ENCODE assay signal across 8 mouse cellular contexts in genomic region chrX:10991871-10992210, GRCm38 (mm10).
DNase-seq lines count a peak whose midpoint lies in the region; ATAC-seq lines count a peak whose summit lies in the region.

No protein-coding gene starts in this region.

- no peaks in the 10 kb centered on the region for H3K27me3 ChIP-seq in lung, embryonic 16.5 days (ENCODE audit: control insufficient read depth, insufficient read depth, low read depth, low read length)
- no peaks in the 10 kb centered on the region for H3K27me3 ChIP-seq in neural tube, embryonic 15.5 days (replicated peaks)

- H3K4me2 ChIP-seq in lung, embryonic 16.5 days (ENCODE audit: low read depth, low read length) = peak overlapping the region; percentile 45
- H3K4me2 ChIP-seq in neural tube, embryonic 15.5 days = peak overlapping the region; percentile 49

- peak; percentile 1 for DNase-seq in cerebellum, adult 9-10 months
- DNase-seq in cerebellum, postnatal 36 days = no peak
- DNase-seq in lung, postnatal 14 days = no peak
- peak; percentile 6 to 12 for DNase-seq in layer of hippocampus, postnatal 14 days (ENCODE audit: low spot score in 2 of 2)
- no peak for DNase-seq in gastrocnemius, adult 18-20 months (ENCODE audit: low spot score)
- DNase-seq in ovary, adult 18-20 months (ENCODE audit: low spot score) = no peak

- H3K9ac ChIP-seq in lung, embryonic 16.5 days (ENCODE audit: low read length) = no peak overlapping the region
- H3K9ac ChIP-seq in neural tube, embryonic 15.5 days (replicated peaks) = no peak overlapping the region

- H3K9me3 ChIP-seq in lung, embryonic 16.5 days (ENCODE audit: control insufficient read depth, low read length) = no peaks in the 10 kb centered on the region
- no peaks in the 10 kb centered on the region for H3K9me3 ChIP-seq in neural tube, embryonic 15.5 days (replicated peaks)

- ATAC-seq in lung, embryonic 16.5 days (ENCODE audit: low read depth) = no peak
- peak; percentile 18; the same call in 1 of the 2 replicates for ATAC-seq in neural tube, embryonic 15.5 days (ENCODE audit: low FRiP score)

- no peaks in the 10 kb centered on the region for H3K36me3 ChIP-seq in lung, embryonic 16.5 days (ENCODE audit: control insufficient read depth, insufficient read depth, low read length)
- no peaks in the 10 kb centered on the region for H3K36me3 ChIP-seq in neural tube, embryonic 15.5 days

- peaks cover 12% of the 10 kb centered on the region for H3K4me1 ChIP-seq in lung, embryonic 16.5 days (replicated peaks; ENCODE audit: control insufficient read depth, insufficient read depth, low read length)
- H3K4me1 ChIP-seq in neural tube, embryonic 15.5 days = peaks cover 21% of the 10 kb centered on the region

- 34% methylated on average over 6 of the region's 6 CpGs for WGBS in lung, embryonic 16.5 days
- 23% methylated on average over 6 of the region's 6 CpGs for WGBS in neural tube, embryonic 15.5 days

- H3K27ac ChIP-seq in lung, embryonic 16.5 days (ENCODE audit: low read length) = no peak overlapping the region; the same call in 1 of the 2 replicates
- H3K27ac ChIP-seq in neural tube, embryonic 15.5 days (replicated peaks) = peak overlapping the region; percentile 74

- H3K4me3 ChIP-seq in lung, embryonic 16.5 days (ENCODE audit: low read length) = no peak overlapping the region
- H3K4me3 ChIP-seq in neural tube, embryonic 15.5 days (replicated peaks) = no peak overlapping the region

Comparison
In these comparisons a context has a peak if more than half of its experiments do, and no peak if none do; other contexts are left out.
1. DNase-seq: peak in cerebellum, adult 9-10 months (single experiment) and layer of hippocampus, postnatal 14 days (2 of 2); none in cerebellum, postnatal 36 days (0 of 2), lung, postnatal 14 days (single experiment), gastrocnemius, adult 18-20 months (single experiment) and ovary, adult 18-20 months (single experiment).